In genomic region chr16:35982902-35983516, GRCm38 (mm10) we compare ENCODE assay signal across 8 mouse cellular contexts. TPM values are rescaled to one million over a fixed set of nuclear protein-coding genes. Genes with fewer than 3 reads are reported as not detected.
DNase-seq lines count a peak whose midpoint lies in the region; ATAC-seq and TF ChIP-seq lines count a peak whose summit lies in the region.

No protein-coding gene starts in this region.

- no peaks in the 10 kb centered on the region for H3K36me3 ChIP-seq in forebrain, embryonic 15.5 days

- H3K27me3 ChIP-seq in forebrain, embryonic 15.5 days = no peaks in the 10 kb centered on the region

- H3K4me2 ChIP-seq in forebrain, embryonic 15.5 days (replicated peaks) = peak overlapping the region; percentile 64

- peak; percentile 89 for DNase-seq in ES-CJ7 (ENCODE audit: low read depth, low spot score)
- peak; percentile 90 for DNase-seq in cerebellum, adult 11 months
- peak; percentile 87 for DNase-seq in heart, postnatal 25 days (ENCODE audit: low spot score)
- peak; percentile 90 to 95 for DNase-seq in layer of hippocampus, adult 18-20 months (ENCODE audit: low spot score in 2 of 2)
- DNase-seq in lung, adult 2 months = peak; percentile 87
- DNase-seq in thymus, adult 18-20 months = peak; percentile 81

- H3K27ac ChIP-seq in forebrain, embryonic 15.5 days (replicated peaks) = peak overlapping the region; percentile 99

- H3K4me3 ChIP-seq in forebrain, embryonic 15.5 days = peak overlapping the region; percentile 85
- peak overlapping the region; percentile 73 for H3K4me3 ChIP-seq in lung, adult 2 months (replicated peaks; ENCODE audit: extremely low read depth, low read depth, low read length)

- peaks cover 22% of the 10 kb centered on the region for H3K4me1 ChIP-seq in forebrain, embryonic 15.5 days
- H3K4me1 ChIP-seq in lung, adult 2 months (ENCODE audit: control insufficient read depth, insufficient read depth, low read length) = peaks cover 3% of the 10 kb centered on the region

- peak overlapping the region; percentile 88 for H3K9ac ChIP-seq in forebrain, embryonic 15.5 days (replicated peaks)

- peak; percentile 82; the same call in 1 of the 2 replicates for TF ChIP-seq POLR2A in lung, adult 2 months (IDR thresholded peaks at IDR 0.05; ENCODE audit: borderline replicate concordance, extremely low read depth, low read depth, low read length)

- peaks cover 3% of the 10 kb centered on the region for H3K9me3 ChIP-seq in forebrain, embryonic 15.5 days

- no peak for TF ChIP-seq CTCF in lung, adult 2 months (IDR thresholded peaks at IDR 0.05; ENCODE audit: insufficient read depth, low read length)

- ATAC-seq in forebrain, embryonic 15.5 days (replicated peaks) = peak; percentile 97
- peak; percentile 63 for ATAC-seq in neutrophil, adult 5-6 weeks (ENCODE audit: extremely low read depth, insufficient number of reproducible peaks, low FRiP score, poor library complexity, severe bottlenecking)

- intact Hi-C loops in heart, postnatal 25 days (cut with DNase I) = loop anchor here (5.0 kb wide), 1 partner anchor 46 kb away; the partner anchor contains the start of genes Dtx3l and Parp9

- WGBS in forebrain, embryonic 15.5 days = under 1% methylated on average over 54 of the region's 54 CpGs
- under 1% methylated on average over 50 of the region's 54 CpGs for WGBS in lung, adult 2 months

RNA-seq across cellular contexts. Expression of gene Kpna1, which starts 4.5 kb away (rescaled TPM):
- 75.2 and 76.2 TPM in 2 replicates for polyA plus RNA-seq in forebrain, embryonic 15.5 days (2015; fragmentation: Nextera tagmentation; extraction: Ambion mirVana)
- total RNA-seq in heart, postnatal 25 days (2021) = 100 to 1,000 TPM; 112 TPM
- 100 to 1,000 TPM; 137 to 143 TPM for total RNA-seq in layer of hippocampus, adult 18-20 months (2021)
- polyA plus RNA-seq in lung, adult 2 months (2012; rRNA removed) = 4.2 and 7.4 TPM in 2 replicates
- 49.1 and 50.2 TPM in 2 replicates for total RNA-seq in neutrophil, adult 5-6 weeks (2017)

RNA-seq across cellular contexts. Expression of gene Dtx3l, which starts 44.1 kb away (rescaled TPM):
- polyA plus RNA-seq in forebrain, embryonic 15.5 days (2015; fragmentation: Nextera tagmentation; extraction: Ambion mirVana) = 1.7 and 2.2 TPM in 2 replicates
- total RNA-seq in heart, postnatal 25 days (2021) = 10 to 100 TPM in 1 of 2 experiments, 1 to 10 TPM in 1; 9.4 to 10.0 TPM
- 1 to 10 TPM; 5.4 to 5.7 TPM for total RNA-seq in layer of hippocampus, adult 18-20 months (2021)
- polyA plus RNA-seq in lung, adult 2 months (2012; rRNA removed) = 5.9 and 7.8 TPM in 2 replicates
- 45.9 and 56.1 TPM in 2 replicates for total RNA-seq in neutrophil, adult 5-6 weeks (2017)

RNA-seq across cellular contexts. Expression of gene Parp9, which starts 44.7 kb away (rescaled TPM):
- 2.4 and 2.5 TPM in 2 replicates for polyA plus RNA-seq in forebrain, embryonic 15.5 days (2015; fragmentation: Nextera tagmentation; extraction: Ambion mirVana)
- total RNA-seq in heart, postnatal 25 days (2021) = 10 to 100 TPM in 1 of 2 experiments, 1 to 10 TPM in 1; 9.9 to 11.5 TPM
- total RNA-seq in layer of hippocampus, adult 18-20 months (2021) = 1 to 10 TPM; 2.8 to 3.2 TPM
- polyA plus RNA-seq in lung, adult 2 months (2012; rRNA removed) = 5.9 and 8.2 TPM in 2 replicates
- 99.3 and 100 TPM in 2 replicates for total RNA-seq in neutrophil, adult 5-6 weeks (2017)

RNA-seq across cellular contexts. Expression of gene Wdr5b, which starts 58.0 kb away (rescaled TPM):
- polyA plus RNA-seq in forebrain, embryonic 15.5 days (2015; fragmentation: Nextera tagmentation; extraction: Ambion mirVana) = 14.1 and 16.1 TPM in 2 replicates
- 1 to 10 TPM; 2.6 to 2.9 TPM for total RNA-seq in heart, postnatal 25 days (2021)
- total RNA-seq in layer of hippocampus, adult 18-20 months (2021) = 1 to 10 TPM; 4.3 to 4.6 TPM
- 1.2 and 2.5 TPM in 2 replicates for polyA plus RNA-seq in lung, adult 2 months (2012; rRNA removed)
- 23.2 and 24.2 TPM in 2 replicates for total RNA-seq in neutrophil, adult 5-6 weeks (2017)

Comparison
In these comparisons a context has a peak if more than half of its experiments do, and no peak if none do; other contexts are left out.
1. Peak in every context shown above with its lines: DNase-seq, ATAC-seq, H3K4me3 ChIP-seq and H3K27ac ChIP-seq.